Mouse (Mus musculus): ENCODE results near the gene Nradd.

The Nradd gene

DNA sequence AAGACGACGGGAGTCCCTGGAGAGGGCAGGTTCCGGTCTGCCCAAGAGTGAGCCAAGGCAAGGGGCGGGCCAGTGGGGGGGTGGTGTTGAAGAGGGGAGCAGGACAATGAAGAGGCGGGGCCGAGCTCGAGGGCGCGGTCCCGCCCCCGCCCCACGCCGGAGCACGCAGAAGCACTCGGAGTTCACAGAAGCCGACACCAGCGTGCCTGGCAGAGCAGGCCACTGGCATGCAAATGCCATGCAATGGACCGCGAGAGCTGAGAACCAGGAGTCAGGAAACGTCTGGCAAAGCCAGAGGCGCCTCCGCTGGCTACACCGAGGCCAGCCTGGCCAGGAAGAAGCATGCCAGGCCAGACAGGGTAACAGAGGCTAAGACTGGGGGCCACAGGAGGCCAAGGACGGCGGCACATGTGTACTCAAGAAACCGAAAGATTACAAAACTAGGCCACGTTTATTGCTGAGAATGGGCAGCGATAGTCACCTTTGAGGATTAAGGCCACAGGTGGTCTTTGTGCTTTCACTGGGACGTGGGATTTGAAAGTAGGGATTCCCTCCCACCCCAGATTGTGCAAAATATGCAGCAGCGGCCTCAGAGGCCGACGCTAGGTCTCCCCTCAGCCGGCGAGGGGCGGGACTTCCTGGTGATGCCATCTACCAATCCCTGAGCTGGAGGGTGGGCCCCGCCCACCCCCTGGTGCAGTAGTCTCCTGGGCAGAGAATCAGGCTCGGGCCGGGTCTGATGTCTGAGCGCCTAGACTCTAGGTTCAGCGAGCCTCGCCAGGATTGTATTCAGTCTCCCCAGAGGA is at the start of gene Nradd:
TSS of gene Nradd (minus strand) at position 92 of the 806 bp plus-strand sequence.
- in situ Hi-C loops (cut with MboI, MseI): loop anchor here in 1 of 2 experiments (25.0 kb wide), 1 partner anchor 187 kb away; no protein-coding TSS in a partner anchor

DNA sequence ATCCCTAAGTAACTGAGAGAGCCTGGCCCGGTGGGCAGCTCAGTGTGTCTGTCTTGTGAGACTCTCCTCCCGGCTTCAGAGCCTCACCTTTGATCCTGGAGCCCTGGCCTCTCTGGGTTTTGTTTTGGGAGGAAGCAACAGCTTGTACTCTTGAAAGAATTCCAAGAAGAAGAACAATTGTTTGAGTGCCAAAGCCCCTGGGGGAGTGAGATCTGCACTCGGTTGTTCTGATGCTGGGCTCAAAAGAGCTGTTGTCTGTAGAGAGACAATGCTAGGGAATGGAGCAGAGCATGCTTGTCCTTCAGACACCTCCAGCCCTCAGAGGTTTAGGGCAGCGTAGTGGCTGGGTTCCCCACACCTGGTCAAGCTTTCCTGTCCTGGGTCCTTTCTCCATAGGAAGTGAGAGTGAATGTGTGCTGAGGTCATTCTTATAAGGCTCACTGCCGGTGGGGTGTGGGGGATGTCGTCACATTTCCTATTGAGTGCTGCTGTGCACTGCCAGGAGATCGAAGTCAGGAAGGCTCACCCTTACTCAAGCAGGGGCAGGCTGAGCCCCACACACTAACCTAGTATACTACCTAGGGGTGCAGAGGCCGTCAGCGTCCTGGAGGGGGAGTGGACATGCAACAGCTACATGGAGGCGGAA is 49.0 kb upstream of the Nradd start:
- in situ Hi-C loops (cut with MboI, MseI): no loop called here

DNA sequence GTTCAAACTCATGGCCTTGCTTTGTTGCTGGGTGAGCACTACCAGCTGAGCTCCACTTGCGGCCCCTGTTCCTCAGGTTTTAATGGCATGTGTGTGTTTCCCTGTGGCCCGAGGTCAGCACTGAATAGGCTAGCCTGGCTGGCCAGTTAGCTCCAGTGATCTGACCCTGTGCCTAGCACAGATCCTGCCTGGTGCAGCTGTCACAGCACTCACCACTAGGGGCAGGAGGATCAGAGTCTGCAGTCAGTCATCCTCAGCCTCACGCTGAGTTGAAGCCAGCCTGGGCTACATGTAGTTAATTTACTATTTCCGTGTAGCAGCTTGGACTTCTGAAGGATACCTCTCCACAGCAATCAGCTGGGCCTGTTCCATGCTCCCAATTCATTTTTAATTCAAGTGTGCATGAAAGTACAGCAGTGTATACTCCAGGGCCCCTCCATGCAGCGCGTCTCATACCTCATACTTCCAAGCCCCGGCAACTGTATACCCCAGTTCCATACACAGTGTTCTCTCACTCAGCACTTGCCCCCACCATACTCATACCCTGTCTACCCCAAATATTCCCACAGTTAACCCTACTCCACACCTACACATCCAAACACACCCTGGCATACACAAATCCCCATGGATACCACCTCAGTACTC is 48.3 kb upstream of the Nradd start:
- in situ Hi-C loops (cut with MboI, MseI): no loop called here

DNA sequence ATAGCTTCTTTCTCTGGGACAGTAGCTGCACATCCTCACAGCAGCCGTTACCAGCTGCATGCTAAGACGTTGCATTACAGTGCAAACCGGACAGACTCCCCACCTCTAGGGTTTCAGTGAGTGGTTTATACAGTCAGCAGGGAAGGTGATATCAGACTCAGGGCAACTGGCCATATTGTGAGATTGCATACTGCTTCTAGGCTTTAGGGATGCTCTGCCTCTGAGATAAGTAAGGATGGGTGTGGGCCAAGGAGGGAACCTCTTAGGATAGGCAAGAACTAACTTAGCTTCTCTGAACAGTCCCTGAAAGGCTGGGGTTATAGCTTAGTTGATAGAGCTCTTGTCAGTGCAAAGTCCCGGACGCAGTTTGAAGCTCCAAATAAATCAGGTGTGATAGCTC is 45.5 kb upstream of the Nradd start:
- in situ Hi-C loops (cut with MboI, MseI): no loop called here

DNA sequence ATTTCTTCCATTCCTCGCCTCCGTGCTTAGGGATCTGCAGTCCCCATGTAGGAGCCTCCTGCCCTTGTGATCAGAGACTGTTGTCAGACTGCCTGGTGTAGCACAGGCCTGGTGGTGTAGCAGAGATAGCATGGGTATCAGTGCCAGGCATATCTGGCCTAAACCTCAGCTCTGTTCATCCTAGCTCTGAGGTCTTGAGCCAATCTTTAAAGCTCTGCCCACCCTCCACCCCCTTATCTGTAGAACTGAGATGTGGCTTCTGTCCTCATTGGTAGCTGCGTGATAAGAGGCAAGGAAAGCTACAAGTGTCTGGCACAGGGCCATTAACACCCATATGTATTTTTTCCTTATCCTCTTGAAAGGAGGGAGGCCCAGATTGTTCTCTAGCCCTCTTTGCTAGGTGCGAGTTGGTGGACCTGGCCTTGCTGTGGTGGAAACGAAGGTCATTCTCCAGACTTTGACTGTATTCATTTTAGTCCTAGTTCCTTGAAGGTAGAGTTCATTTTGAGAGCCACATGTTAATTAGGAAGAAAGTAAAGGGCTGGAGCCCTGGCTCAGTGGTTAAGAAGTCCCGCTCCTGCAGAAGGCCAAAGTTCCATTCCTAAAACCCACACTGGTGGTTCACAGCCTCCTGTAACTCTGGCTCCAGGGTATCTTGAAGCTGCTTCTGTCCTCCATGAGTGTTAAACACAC is 44.5 kb upstream of the Nradd start:
- in situ Hi-C loops (cut with MboI, MseI): no loop called here

DNA sequence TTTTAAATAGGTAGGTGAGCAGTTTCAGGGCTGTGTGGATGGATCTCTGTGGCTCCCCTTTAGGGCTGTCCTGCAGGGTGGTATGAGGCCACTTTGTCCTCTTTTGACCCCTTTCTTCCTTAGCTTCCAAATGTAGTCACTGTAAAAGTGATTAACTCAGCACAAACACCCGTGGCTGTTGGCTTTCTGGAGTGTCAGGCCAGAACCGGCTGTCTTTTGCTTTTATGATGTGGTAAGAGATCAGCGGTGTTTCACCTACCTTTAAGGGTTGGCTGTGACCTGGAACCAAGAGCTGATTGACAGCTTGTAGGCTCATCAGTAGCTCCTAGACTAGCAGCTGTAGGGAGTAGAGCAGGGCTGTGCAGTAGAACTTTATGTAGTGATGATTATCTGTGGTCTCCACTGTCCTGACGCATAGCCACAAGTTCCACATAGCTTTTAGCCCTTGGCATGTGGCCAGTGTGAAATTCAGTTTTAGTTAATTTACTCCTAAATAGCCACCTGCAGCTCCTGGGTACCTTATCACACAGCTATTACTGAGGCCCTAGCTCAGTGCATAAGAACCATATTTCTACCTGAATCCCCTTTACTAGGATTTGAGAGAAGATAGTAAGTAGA is 43.1 kb upstream of the Nradd start:
- in situ Hi-C loops (cut with MboI, MseI): no loop called here

DNA sequence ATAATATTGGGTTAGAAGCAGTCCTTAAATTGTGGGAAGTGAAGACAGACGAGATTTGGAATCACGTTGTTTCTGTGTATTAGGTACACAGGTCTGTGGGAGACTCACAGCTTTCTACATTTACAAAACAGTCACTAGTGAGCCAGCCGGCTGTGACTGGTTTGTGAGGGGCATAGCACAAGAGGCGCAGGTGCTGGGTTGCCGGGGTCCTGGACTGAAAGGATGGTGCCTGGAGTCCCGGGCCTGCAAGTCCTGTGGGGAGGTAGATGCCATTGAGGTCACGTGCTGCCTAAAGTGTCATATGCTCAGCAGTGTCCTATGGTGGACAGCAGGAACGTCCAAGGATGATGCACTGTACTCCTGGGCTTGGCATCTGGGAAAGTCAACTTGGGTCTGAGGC is 42.1 kb upstream of the Nradd start:
- in situ Hi-C loops (cut with MboI, MseI): no loop called here

DNA sequence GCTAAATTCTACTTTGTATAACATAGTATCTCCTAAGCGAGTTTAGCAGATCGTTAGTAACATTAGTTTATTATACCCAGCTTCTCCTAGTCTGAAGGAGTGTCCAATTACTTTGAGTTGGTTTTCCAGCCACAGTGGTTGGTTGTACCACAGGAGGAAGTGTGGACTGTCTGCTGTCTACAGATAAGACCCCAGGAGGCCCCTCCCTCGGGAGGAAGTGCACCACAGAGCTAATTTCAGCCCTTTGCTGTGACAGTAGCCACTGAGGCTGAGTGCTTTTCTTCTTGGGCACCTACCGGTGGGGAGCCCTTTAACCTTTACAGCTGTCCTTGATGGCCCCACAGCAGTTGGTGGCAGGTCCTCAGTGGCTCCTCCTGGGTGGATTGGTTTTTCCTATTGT is 41.7 kb upstream of the Nradd start:
- in situ Hi-C loops (cut with MboI, MseI): no loop called here

DNA sequence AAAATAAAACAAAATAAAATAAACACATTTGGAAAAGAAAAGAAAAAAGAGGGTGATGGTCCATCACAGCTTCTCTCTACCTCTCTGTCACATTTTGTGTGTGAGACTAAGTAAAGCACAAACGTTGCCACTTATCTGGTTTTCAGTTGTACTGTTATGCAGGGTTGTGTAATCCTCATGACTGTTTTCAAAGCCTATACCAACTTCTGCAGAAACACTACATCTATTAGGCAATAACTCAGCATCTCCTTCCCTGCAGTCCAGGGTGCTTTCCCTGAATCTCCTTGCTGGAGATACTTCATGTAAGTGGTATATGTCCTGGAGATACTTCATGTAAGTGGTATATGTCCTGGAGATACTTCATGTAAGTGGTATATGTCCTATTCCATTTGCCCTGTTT is 38.6 kb upstream of the Nradd start:
- in situ Hi-C loops (cut with MboI, MseI): no loop called here

DNA sequence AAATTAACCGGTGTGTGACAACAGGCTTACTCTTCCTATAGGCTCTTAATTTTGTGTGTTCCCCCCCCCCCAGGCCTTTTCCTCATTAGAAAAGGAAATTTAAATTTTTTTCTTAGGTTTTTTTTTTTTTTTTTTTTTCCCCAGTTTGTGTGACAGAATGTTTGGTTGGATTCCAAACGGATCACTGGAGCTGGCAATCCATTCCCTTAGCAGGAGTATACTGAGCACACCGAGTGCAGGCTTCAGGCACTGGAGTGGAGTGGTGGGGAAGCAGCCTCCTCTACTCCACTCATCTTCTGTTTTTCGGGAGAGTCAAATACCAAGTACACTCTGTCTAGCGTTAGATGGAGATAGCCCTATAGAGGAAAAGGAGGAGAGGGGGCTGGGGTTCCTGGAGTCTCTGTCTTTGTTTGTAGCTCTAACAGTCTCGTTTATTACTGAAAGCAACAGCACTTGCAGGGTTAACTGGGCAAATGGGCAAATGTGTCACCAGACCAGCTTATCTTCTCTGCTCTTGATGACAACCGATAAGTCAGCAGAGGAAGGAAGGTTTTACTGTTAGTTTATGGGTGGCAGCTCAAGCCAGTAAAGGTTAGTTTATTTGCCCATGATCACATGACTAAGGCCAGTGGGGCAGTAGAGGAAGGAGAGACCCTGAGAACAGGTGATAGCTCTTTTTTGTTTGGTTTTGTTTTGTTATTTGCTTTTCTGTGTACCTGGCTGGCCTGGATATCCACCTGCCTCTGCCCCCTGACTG is 36.8 kb upstream of the Nradd start:
- in situ Hi-C loops (cut with MboI, MseI): no loop called here

DNA sequence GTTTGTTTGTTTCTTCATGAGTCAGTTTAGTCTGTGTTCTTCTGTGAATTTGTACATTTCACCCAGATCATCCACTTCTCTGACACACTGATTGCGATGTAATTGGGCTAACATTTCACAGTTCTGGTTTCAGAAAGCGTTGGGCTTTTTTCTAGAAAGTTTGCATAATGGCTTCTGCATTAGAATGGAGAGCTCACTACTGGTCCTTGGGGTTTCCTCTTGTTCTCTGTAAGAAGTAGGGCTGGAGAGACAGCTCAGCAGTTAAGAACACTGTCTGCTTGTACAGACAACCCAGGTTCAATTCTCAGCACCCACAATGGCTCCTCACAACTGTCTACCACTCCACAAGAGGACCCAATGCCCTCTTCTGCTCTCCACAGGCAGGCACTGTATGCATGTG is 36.0 kb upstream of the Nradd start:
- in situ Hi-C loops (cut with MboI, MseI): no loop called here

DNA sequence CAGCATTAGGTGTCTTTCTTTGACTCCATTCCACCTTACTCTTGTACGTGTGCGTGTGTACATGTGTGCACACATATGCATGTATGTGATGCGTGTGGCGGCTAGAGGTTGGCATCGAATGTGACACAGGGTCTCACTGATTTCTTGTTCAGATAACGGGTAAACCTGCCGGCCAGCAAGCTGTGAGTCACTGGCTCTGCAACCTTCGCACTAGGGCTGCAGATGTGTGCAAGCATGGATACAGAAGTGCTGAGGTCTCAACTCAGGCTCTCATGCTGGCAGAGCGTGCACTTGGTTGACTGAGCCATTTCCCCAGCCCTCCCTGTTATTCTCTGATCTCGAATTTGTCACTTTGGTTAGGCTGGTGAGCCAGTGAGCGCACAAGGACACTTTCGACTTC is 35.3 kb upstream of the Nradd start:
- in situ Hi-C loops (cut with MboI, MseI): no loop called here

DNA sequence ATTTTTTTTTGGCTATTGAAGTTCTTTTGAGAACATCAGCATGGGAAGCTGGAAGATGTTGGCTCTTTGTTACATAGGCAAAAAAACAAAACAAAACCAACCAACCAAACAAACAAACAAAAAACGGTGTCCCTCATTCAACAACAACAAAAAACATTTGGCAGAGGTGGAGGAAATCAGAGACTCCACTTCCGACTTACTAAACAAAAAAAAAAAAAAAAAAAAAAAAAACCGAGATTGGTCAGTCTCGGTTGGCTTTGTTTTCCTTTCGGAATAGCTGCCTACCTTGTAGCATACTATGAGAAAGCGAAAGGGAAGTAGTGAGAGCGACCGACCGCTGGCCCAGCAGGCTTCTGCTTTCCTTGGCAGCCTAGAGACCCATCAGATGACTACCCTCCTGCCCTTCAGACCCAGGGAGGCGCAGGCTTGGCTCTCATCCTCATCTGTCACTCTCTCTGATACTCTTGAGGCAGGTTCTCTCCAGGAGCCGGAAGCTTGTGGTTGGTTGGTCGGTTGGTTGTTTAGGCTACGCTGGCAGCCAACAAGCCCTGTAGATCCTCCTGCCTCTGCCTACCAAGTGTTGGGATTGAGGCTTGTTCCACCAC is 33.3 kb upstream of the Nradd start:
- in situ Hi-C loops (cut with MboI, MseI): no loop called here

DNA sequence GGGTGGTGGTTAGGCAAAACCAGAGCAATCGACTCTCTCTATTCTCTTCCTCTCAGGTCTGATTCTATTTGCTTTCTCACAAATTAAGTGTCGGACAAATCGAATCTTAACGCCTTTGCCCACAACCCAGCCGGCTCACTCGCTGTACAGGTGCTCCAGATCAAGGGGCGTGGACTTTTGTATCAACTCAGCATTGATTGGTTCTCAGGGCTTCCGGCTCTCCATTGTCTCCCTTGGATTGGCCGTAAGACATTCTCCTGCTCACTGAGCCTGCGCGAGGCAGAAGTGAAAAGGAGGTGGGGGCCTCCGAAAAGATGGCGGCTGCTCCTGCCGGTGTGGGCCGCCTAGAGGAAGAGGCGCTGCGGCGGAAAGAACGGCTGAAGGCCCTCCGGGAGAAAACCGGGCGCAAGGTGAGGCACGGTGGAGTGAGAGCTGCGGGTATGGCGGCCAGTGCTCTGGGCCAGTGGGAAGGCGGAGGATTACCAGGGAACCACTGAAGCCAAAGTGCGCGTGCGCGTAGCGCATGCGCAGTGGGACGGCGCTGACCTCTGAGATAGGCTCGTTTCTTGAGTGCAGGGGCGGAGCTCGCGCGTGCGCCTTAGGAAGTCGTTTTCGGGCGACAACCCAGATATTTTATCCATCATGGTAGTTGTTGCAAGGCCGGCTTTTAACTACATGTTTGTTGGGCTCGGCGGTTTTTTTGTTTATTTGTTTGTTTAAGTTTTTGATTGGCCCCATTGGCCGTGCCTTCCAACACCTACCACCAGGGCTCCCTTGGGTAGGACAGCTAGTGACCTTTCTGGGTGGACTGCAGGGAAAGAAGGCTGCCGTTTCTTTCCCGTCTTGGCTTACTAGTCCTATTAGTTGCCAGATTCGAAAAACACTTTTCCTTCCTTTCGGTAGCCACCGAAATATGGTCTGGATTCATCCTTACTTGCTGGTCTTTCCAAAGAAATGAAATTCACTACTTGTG is 32.3 kb upstream of the Nradd start, which contains the start of gene Ccdc12:
TSS of gene Ccdc12 (plus strand) at position 255 of the 973 bp plus-strand sequence.
- in situ Hi-C loops (cut with MboI, MseI): no loop called here

DNA sequence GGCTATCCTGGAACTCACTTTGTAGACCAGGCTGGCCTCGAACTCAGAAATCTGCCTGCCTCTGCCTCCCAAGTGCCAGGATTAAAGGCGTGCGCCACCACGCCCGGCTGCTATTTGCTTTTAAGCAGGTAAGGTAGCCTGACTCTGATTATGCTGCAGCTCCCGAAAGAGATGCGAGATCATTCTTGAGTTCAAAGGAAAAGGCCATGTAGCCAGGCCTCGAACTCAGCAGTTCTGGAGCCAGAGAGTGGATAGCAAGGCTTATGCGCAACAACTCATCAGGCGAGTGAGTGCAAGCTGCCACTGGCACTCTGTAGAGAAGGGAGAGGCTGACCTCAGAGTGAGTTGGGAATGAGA is 31.4 kb upstream of the Nradd start:
- in situ Hi-C loops (cut with MboI, MseI): no loop called here

DNA sequence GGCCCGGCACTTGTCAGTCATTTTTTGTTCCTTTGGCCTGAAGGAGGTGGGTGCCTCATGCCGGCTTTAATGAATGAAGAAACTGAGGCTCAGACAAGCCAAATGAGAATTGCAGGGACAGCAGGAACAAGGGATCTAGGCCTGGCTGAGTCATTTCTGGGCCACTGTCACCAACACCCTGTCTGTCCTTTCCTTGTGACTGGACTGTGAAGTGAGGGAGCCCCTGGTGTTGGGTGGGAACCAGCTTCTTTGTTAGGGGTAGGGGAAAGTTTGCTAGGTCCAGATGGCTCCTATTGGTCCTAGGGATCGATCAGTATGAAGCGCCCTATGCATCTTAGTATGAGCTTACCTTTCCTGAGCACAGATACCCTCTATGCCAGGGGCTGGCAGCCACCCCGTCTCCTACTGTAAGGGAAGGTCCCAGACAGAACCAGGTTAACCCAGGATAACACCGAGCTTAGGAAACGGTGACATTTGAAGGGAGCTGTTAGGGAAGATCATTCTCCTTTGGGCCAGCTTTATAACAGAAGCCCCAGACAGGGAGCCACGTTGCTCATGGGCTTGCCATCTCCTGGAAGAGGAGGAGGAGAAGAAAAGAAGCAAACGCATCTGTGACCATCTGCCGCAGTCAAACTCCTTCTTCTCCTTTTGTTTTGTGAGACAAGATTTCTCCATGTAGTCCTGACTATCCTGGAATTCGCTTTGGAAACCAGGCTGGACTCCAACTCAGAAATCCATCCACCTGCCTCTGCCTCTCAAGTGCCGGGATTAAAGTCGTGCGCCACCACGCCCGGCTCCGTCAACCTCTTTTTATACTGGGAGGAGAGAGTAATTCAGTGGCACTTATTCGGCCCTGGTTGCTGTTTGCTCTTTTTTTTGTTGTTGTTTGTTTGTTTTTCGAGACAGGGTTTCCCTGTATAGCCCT is 30.7 kb upstream of the Nradd start:
- in situ Hi-C loops (cut with MboI, MseI): no loop called here

DNA sequence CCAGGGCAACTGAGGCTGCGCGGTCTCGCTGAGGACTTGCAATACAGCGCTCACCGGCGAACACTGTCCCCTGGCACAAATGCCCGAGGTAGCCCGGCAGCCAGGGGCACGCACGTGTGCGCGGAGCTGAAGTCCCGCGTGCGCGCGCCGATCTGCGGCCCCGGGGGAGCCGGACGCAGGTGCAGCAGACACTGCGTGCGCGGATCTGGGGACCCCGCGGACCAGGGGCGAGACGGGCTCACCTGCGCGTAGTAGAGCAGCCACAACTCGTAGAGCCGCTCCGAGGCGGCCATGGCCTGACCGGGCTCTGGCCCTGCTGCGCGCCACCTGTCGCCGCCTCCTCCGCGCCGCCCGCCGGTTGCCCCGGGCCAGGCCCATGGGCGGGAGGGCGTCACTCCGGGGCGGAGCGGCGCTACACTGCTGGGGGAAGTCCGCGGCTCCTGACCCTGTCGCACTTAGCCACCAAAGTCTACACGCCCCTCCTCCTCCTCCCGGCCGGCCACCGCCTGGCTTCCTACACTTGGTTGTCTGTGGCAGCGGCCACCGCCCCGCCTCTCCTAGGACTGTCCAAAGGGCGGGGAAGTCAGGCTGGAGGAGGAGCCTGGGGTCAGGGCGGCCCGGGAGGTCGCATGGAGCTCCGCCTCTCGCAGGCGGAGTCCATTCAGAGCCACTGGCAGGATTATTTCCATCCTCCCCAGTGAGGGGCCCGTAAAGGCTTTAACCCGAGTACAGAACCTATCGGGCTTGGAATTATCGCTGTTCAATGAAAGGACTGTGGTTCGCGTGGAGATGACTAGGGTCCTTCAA is 29.6 kb upstream of the Nradd start, which contains the start of gene Nbeal2:
TSS of gene Nbeal2 (minus strand) at position 507 of the 807 bp plus-strand sequence.
- in situ Hi-C loops (cut with MboI, MseI): no loop called here

Data from T-helper 17 cell (primary cell).